Mouse (Mus musculus) embryo, embryonic 11 days (tissue): ENCODE data around the gene Peak1.

ENCODE experiments used
- DNase-seq: peaks from one replicate; pipeline ENCODE4 v3.0.0-alpha.2; 2015

Peak1 gene

GRCm38 (mm10) chr9:56191498-56192455 is 226.1 kb downstream of the Peak1 start:
- no peak for DNase-seq

- no peak for DNase-seq
These were observed 237.6 kb downstream of the Peak1 start for GRCm38 (mm10) chr9:56180118-56180781.

- DNase-seq: peak; percentile 56
These were observed 238.3 kb downstream of the Peak1 start for GRCm38 (mm10) chr9:56179416-56180117.

GRCm38 (mm10) chr9:56177354-56177753 is 240.5 kb downstream of the Peak1 start:
- no peak for DNase-seq

- DNase-seq: no peak
These were observed 242.6 kb downstream of the Peak1 start for GRCm38 (mm10) chr9:56175316-56175715.

- no peak for DNase-seq
These were observed 250.2 kb downstream of the Peak1 start for GRCm38 (mm10) chr9:56167690-56168089.

- peak; percentile 23 for DNase-seq
These were observed 251.7 kb downstream of the Peak1 start for GRCm38 (mm10) chr9:56166161-56166560.

GRCm38 (mm10) chr9:56165377-56165776 is 252.5 kb downstream of the Peak1 start, which contains the start of gene Tspan3:
Tspan3 (minus strand) TSS chr9:56165477.
- no peak for DNase-seq

GRCm38 (mm10) chr9:56160341-56161141 is 257.3 kb downstream of the Peak1 start:
- peak; percentile 97 for DNase-seq

GRCm38 (mm10) chr9:56159456-56159855 is 258.4 kb downstream of the Peak1 start:
- DNase-seq: no peak

- DNase-seq: no peak
These were observed 259.8 kb downstream of the Peak1 start for GRCm38 (mm10) chr9:56158077-56158476.

GRCm38 (mm10) chr9:56154572-56154971 is 263.3 kb downstream of the Peak1 start:
- no peak for DNase-seq

- DNase-seq: no peak
These were observed 265.3 kb downstream of the Peak1 start for GRCm38 (mm10) chr9:56152482-56153007.

- no peak for DNase-seq
These were observed 266.0 kb downstream of the Peak1 start for GRCm38 (mm10) chr9:56151745-56152481.
